Mouse (Mus musculus) liver, postnatal 0 days (tissue): ENCODE results near the gene Abca4.

Source experiments
- CTCF ChIP-seq: sonication (generic); IDR thresholded peaks from 2 replicates; pipeline ENCODE4 v1.5.1; 2016; ENCODE audit warnings: antibody characterized with exemption, low read depth
- EP300 ChIP-seq: IDR thresholded peaks from 2 replicates; pipeline ENCODE4 v1.6.1; 2016; ENCODE audit warnings: antibody characterized with exemption, low read depth, mild to moderate bottlenecking

DNA sequence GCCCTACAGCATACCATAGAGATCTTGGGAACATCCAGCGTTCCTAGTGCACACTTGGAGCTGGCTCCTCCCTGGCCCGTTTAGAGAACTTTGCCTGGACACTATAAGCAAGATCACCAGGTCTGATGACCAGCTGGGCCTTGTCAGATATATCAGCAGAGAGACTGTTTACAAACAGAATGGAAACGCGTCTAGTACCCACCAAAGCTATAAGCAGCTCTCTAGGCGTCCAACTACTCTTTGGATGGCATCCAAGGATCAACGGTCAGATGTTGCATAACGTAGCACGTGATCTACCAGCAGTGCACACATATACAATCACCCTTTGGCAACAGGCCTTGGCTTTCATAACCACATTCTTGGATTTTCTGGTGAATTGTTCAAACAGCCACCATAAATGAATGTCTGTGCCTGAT is 154.7 kb downstream of the Abca4 start:
- TF ChIP-seq CTCF (no peak), EP300 (peak; percentile 82)
